Mouse (Mus musculus): Measurements from ENCODE around the gene Smchd1. TPM values are rescaled to one million over a fixed set of nuclear protein-coding genes. Genes with fewer than 3 reads are reported as not detected.
"Not testable (repeated sequence)": the region's sequence is repeated elsewhere in the genome, so short reads cannot be mapped to it uniquely, and the experiment has no call there.

Smchd1 gene
- polyA plus RNA-seq, 1 experiment, result 27.5 TPM

GRCm38 (mm10) chr17:71474128-71474527, 1.0 kb downstream of the Smchd1 start:
- Histone ChIP-seq H3K4me1 (ENCODE audit: control insufficient read depth, insufficient read depth, low read length) (peaks cover 4% of the 10 kb centered on the region; the same call in 1 of the 2 replicates), H3K27ac (ENCODE audit: control insufficient read depth, insufficient read depth, low read depth, low read length, poor library complexity) (0 out of 2 replicates have a peak overlapping the region, but pooled peaks have one; percentile 18), H3K4me3 (replicated peaks; ENCODE audit: control insufficient read depth, low read depth, low read length) (peak overlapping the region; percentile 82)
- TF ChIP-seq CTCF (IDR thresholded peaks at IDR 0.05; ENCODE audit: control insufficient read depth, insufficient read depth, low read length) (no peak), POLR2A (IDR thresholded peaks at IDR 0.05; ENCODE audit: borderline replicate concordance, control insufficient read depth, low read depth, low read length) (no peak)
- 13% methylated on average over 8 of the region's 8 CpGs for WGBS

GRCm38 (mm10) chr17:71471261-71471660, 3.9 kb downstream of the Smchd1 start:
- 58% methylated on average over 2 of the region's 2 CpGs for WGBS
- TF ChIP-seq CTCF (IDR thresholded peaks at IDR 0.05; ENCODE audit: control insufficient read depth, insufficient read depth, low read length) (no peak), POLR2A (IDR thresholded peaks at IDR 0.05; ENCODE audit: borderline replicate concordance, control insufficient read depth, low read depth, low read length) (no peak)
- Histone ChIP-seq H3K4me1 (ENCODE audit: control insufficient read depth, insufficient read depth, low read length) (peaks cover 3% of the 10 kb centered on the region; the same call in 1 of the 2 replicates), H3K27ac (ENCODE audit: control insufficient read depth, insufficient read depth, low read depth, low read length, poor library complexity) (no peak overlapping the region), H3K4me3 (replicated peaks; ENCODE audit: control insufficient read depth, low read depth, low read length) (no peak overlapping the region)

GRCm38 (mm10) chr17:71460312-71460711, 14.8 kb downstream of the Smchd1 start:
- TF ChIP-seq POLR2A (IDR thresholded peaks at IDR 0.05; ENCODE audit: borderline replicate concordance, control insufficient read depth, low read depth, low read length) (no peak), CTCF (IDR thresholded peaks at IDR 0.05; ENCODE audit: control insufficient read depth, insufficient read depth, low read length) (no peak)
- no peak overlapping the region for H3K4me3 ChIP-seq (replicated peaks; ENCODE audit: control insufficient read depth, low read depth, low read length)
- 93% methylated on average over 3 of the region's 3 CpGs for WGBS

GRCm38 (mm10) chr17:71459818-71460217, 15.3 kb downstream of the Smchd1 start, which contains the start of gene Gm4707:
Gene Gm4707, minus strand, starts transcription at chr17:71459918.
- no peaks in the 10 kb centered on the region for H3K4me1 ChIP-seq (ENCODE audit: control insufficient read depth, insufficient read depth, low read length)
- H3K27ac ChIP-seq (ENCODE audit: control insufficient read depth, insufficient read depth, low read depth, low read length, poor library complexity), result no peak within 1 kb of the TSS
- no peak for TF ChIP-seq POLR2A (IDR thresholded peaks at IDR 0.05; ENCODE audit: borderline replicate concordance, control insufficient read depth, low read depth, low read length)
- TF ChIP-seq CTCF (IDR thresholded peaks at IDR 0.05; ENCODE audit: control insufficient read depth, insufficient read depth, low read length), result no peak
- WGBS, result 90% methylated on average over 2 of the region's 2 CpGs
- H3K4me3 ChIP-seq (replicated peaks; ENCODE audit: control insufficient read depth, low read depth, low read length), result no peak within 1 kb of the TSS

More at GRCm38 (mm10) chr17:71460312-71460711, 14.8 kb downstream of the Smchd1 start:
- Histone ChIP-seq H3K27ac (ENCODE audit: control insufficient read depth, insufficient read depth, low read depth, low read length, poor library complexity) (no peak overlapping the region), H3K4me1 (ENCODE audit: control insufficient read depth, insufficient read depth, low read length) (no peaks in the 10 kb centered on the region)

- 90% methylated on average over 6 of the region's 6 CpGs for WGBS
- not testable (repeated sequence) for H3K4me1 ChIP-seq (ENCODE audit: control insufficient read depth, insufficient read depth, low read length); H3K27ac ChIP-seq (ENCODE audit: control insufficient read depth, insufficient read depth, low read depth, low read length, poor library complexity); H3K4me3 ChIP-seq (replicated peaks; ENCODE audit: control insufficient read depth, low read depth, low read length)
These were observed 17.8 kb downstream of the Smchd1 start for GRCm38 (mm10) chr17:71457361-71457760.

GRCm38 (mm10) chr17:71445191-71445590, 30.0 kb downstream of the Smchd1 start:
- H3K27ac ChIP-seq (ENCODE audit: control insufficient read depth, insufficient read depth, low read depth, low read length, poor library complexity), result no peak overlapping the region
- TF ChIP-seq POLR2A (IDR thresholded peaks at IDR 0.05; ENCODE audit: borderline replicate concordance, control insufficient read depth, low read depth, low read length) (no peak), CTCF (IDR thresholded peaks at IDR 0.05; ENCODE audit: control insufficient read depth, insufficient read depth, low read length) (no peak)
- WGBS, result 70% methylated on average over 6 of the region's 6 CpGs
- H3K4me1 ChIP-seq (ENCODE audit: control insufficient read depth, insufficient read depth, low read length), result no peaks in the 10 kb centered on the region
- H3K4me3 ChIP-seq (replicated peaks; ENCODE audit: control insufficient read depth, low read depth, low read length), result no peak overlapping the region

GRCm38 (mm10) chr17:71444718-71445117, 30.4 kb downstream of the Smchd1 start:
- TF ChIP-seq POLR2A (IDR thresholded peaks at IDR 0.05; ENCODE audit: borderline replicate concordance, control insufficient read depth, low read depth, low read length), result no peak
- 81% methylated on average over 2 of the region's 2 CpGs for WGBS
- Histone ChIP-seq H3K4me1 (ENCODE audit: control insufficient read depth, insufficient read depth, low read length) (no peaks in the 10 kb centered on the region), H3K4me3 (replicated peaks; ENCODE audit: control insufficient read depth, low read depth, low read length) (no peak overlapping the region), H3K27ac (ENCODE audit: control insufficient read depth, insufficient read depth, low read depth, low read length, poor library complexity) (no peak overlapping the region)

- TF ChIP-seq CTCF (IDR thresholded peaks at IDR 0.05; ENCODE audit: control insufficient read depth, insufficient read depth, low read length) (no peak), POLR2A (IDR thresholded peaks at IDR 0.05; ENCODE audit: borderline replicate concordance, control insufficient read depth, low read depth, low read length) (no peak)
- WGBS, result 96% methylated on average over 3 of the region's 3 CpGs
- H3K4me1 ChIP-seq (ENCODE audit: control insufficient read depth, insufficient read depth, low read length), result no peaks in the 10 kb centered on the region
- no peak overlapping the region for H3K27ac ChIP-seq (ENCODE audit: control insufficient read depth, insufficient read depth, low read depth, low read length, poor library complexity)
- H3K4me3 ChIP-seq (replicated peaks; ENCODE audit: control insufficient read depth, low read depth, low read length), result no peak overlapping the region
These were observed 31.0 kb downstream of the Smchd1 start for GRCm38 (mm10) chr17:71444126-71444525.

GRCm38 (mm10) chr17:71443273-71443672, 31.9 kb downstream of the Smchd1 start:
- H3K4me1 ChIP-seq (ENCODE audit: control insufficient read depth, insufficient read depth, low read length), result no peaks in the 10 kb centered on the region
- no peak overlapping the region for H3K27ac ChIP-seq (ENCODE audit: control insufficient read depth, insufficient read depth, low read depth, low read length, poor library complexity)
- no peak overlapping the region for H3K4me3 ChIP-seq (replicated peaks; ENCODE audit: control insufficient read depth, low read depth, low read length)
- TF ChIP-seq POLR2A (IDR thresholded peaks at IDR 0.05; ENCODE audit: borderline replicate concordance, control insufficient read depth, low read depth, low read length) (no peak), CTCF (IDR thresholded peaks at IDR 0.05; ENCODE audit: control insufficient read depth, insufficient read depth, low read length) (no peak)
- whole genome bisulfite sequencing, result 94% methylated on average over 6 of the region's 6 CpGs

- not testable (repeated sequence) for H3K4me1 ChIP-seq (ENCODE audit: control insufficient read depth, insufficient read depth, low read length); H3K27ac ChIP-seq (ENCODE audit: control insufficient read depth, insufficient read depth, low read depth, low read length, poor library complexity); H3K4me3 ChIP-seq (replicated peaks; ENCODE audit: control insufficient read depth, low read depth, low read length)
- 86% methylated on average over 2 of the region's 2 CpGs for WGBS
These were observed 52.6 kb downstream of the Smchd1 start for GRCm38 (mm10) chr17:71422502-71422901.

- H3K4me1 ChIP-seq (ENCODE audit: control insufficient read depth, insufficient read depth, low read length); H3K27ac ChIP-seq (ENCODE audit: control insufficient read depth, insufficient read depth, low read depth, low read length, poor library complexity); H3K4me3 ChIP-seq (replicated peaks; ENCODE audit: control insufficient read depth, low read depth, low read length): not testable (repeated sequence)
- 92% methylated on average over 5 of the region's 5 CpGs for WGBS
These were observed 55.7 kb downstream of the Smchd1 start for GRCm38 (mm10) chr17:71419448-71419847.
